Mouse (Mus musculus) ovary, adult 2 months (tissue): ENCODE results near the gene Prkcq. TPM values are rescaled to one million over a fixed set of nuclear protein-coding genes. Genes with fewer than 3 reads are reported as not detected.

Source experiments
- polyA plus RNA-seq: library from polyadenylated mRNA; depleted of rRNA; stranded (reverse); fragments of >200 nt; gene quantifications from 2 replicates; pipeline ENCODE4 v1.2.3, GENCODE M21; 2012; rRNA removed

Gene Prkcq
- 0.74 and 0.88 TPM in 2 replicates for polyA plus RNA-seq

DNA sequence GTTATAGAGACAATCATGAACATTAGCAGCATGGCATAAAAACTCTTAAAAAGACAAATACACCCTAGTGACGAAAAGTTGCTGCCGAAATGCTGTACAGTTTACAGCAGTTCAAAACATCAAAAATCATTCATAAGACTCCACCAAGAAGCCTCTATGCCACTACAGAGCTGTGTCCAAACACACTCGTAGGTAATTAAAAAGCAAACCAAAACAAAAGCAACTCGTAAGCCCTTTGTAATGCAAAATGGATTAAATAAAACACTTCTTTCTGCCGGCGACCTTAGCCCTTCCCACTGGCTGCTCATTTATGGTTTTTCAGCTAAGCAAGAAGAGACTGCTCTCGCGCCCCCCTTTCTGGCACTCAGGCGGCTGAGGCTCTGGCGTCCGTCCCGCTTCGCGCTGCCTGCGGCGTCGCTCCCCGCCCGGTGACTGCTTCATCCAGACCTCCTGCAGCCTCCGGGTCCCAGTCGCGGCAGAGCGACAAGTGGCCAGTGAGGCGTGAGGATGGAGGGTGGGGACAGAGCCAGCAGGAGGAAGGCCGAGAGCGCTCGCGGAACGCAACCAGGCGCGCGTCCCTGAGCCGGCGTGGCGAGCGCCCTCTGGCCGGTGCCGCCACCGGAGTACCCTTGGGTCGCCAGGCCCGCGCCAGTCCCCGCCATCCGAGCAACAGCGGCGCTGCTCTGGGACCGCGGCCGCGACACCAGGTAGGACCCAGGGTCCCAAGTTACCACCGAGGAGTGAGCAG, at the start of gene Prkcq:
Gene Prkcq, plus strand, starts transcription at position 355 of the 748 bp plus-strand sequence.

